Mouse (Mus musculus) MEL (cell line): ENCODE data around the gene Klc1. TPM values are rescaled to one million over a fixed set of nuclear protein-coding genes. Genes with fewer than 3 reads are reported as not detected.

Experiments used
- DNase-seq: peaks from one replicate; pipeline ENCODE4 v3.0.0; 2011; ENCODE audit warnings: low read depth, low spot score
- H3K27ac ChIP-seq: 2 replicates; pipeline ENCODE4 v1.5.1; 2012; ENCODE audit warnings: low read depth, mild to moderate bottlenecking, control low read depth, low read length, moderate library complexity; ENCODE audit not compliant: control insufficient read depth
- H3K27me3 ChIP-seq, 2 experiments: fragments of 150-350 bp in 1 of 2; sonication (generic) in 1 of 2; 2 replicates each; pipeline ENCODE4 v1.6.1; 2012; ENCODE audit warnings: low read length in 2 of 2, mild to moderate bottlenecking in 2 of 2, improper control_type of control experiment in 1 of 2, moderate library complexity in 1 of 2; ENCODE audit not compliant: insufficient read depth in 2 of 2, control insufficient read depth in 1 of 2
- H3K36me3 ChIP-seq, 2 experiments: 2 replicates each; pipeline ENCODE4 v1.6.1; 2012 to 2014; ENCODE audit warnings: low read length in 2 of 2, improper control_type of control experiment in 1 of 2, inconsistent platforms in 1 of 2, mild to moderate bottlenecking in 1 of 2; ENCODE audit not compliant: insufficient read depth in 2 of 2, control insufficient read depth in 1 of 2
- H3K4me1 ChIP-seq, 2 experiments: fragments of 150-350 bp in 1 of 2; sonication (generic) in 1 of 2; 2 replicates each; pipeline ENCODE4 v1.6.1; 2012; ENCODE audit warnings: low read length in 2 of 2, improper control_type of control experiment in 1 of 2, mild to moderate bottlenecking in 1 of 2; ENCODE audit not compliant: insufficient read depth in 2 of 2, control insufficient read depth in 1 of 2
- H3K4me3 ChIP-seq, 2 experiments: fragments of 150-350 bp in 1 of 2; sonication (generic) in 1 of 2; 2 replicates each; pipeline ENCODE4 v1.5.1; 2012; ENCODE audit warnings: low read depth in 2 of 2, low read length in 2 of 2, mild to moderate bottlenecking in 2 of 2, moderate library complexity in 2 of 2, control low read depth in 1 of 2, improper control_type of control experiment in 1 of 2; ENCODE audit not compliant: control insufficient read depth in 1 of 2, insufficient read depth in 1 of 2
- H3K79me2 ChIP-seq: 2 replicates; pipeline ENCODE4 v1.6.1; 2012; ENCODE audit warnings: mild to moderate bottlenecking, low read length, moderate library complexity; ENCODE audit not compliant: control insufficient read depth, poor library complexity, insufficient read depth
- H3K9ac ChIP-seq: 2 replicates; pipeline ENCODE4 v1.6.1; 2012; ENCODE audit warnings: low read depth, mild to moderate bottlenecking, control low read depth, low read length, moderate library complexity; ENCODE audit not compliant: control insufficient read depth, poor library complexity, severe bottlenecking
- H3K9me3 ChIP-seq: fragments of 150-350 bp; sonication (generic); replicated peaks from 2 replicates; pipeline ENCODE4 v1.6.1; 2012; ENCODE audit warnings: mild to moderate bottlenecking, low read length, improper control_type of control experiment, moderate library complexity; ENCODE audit not compliant: insufficient read depth
- BHLHE40 ChIP-seq: IDR thresholded peaks from 2 replicates; pipeline ENCODE4 v1.6.1; 2012; ENCODE audit warnings: low read depth, mild to moderate bottlenecking, inconsistent platforms, low read length, improper control_type of control experiment, borderline replicate concordance
- CHD1 ChIP-seq: IDR thresholded peaks from 2 replicates; pipeline ENCODE4 v1.6.1; 2012; ENCODE audit warnings: low read depth, mild to moderate bottlenecking, inconsistent platforms, low read length, improper control_type of control experiment
- CHD2 ChIP-seq: IDR thresholded peaks from 2 replicates; pipeline ENCODE4 v1.6.1; 2011; ENCODE audit warnings: low read length, improper control_type of control experiment
- CTCF ChIP-seq, 3 experiments: IDR thresholded peaks in 2 of 3; conservative IDR thresholded peaks in 1 of 3; 2 replicates each; pipeline ENCODE4 v1.5.1; 2011 to 2012; ENCODE audit warnings: low read length in 3 of 3, low read depth in 2 of 3, mild to moderate bottlenecking in 2 of 3, improper control_type of control experiment in 1 of 3, inconsistent platforms in 1 of 3, mixed read lengths in 1 of 3, moderate library complexity in 1 of 3; ENCODE audit not compliant: control insufficient read depth in 1 of 3, insufficient read depth in 1 of 3, poor library complexity in 1 of 3, severe bottlenecking in 1 of 3
- ELF1 ChIP-seq: IDR thresholded peaks from 2 replicates; pipeline ENCODE4 v1.6.1; 2014; ENCODE audit warnings: low read depth, mild to moderate bottlenecking, inconsistent platforms, low read length, improper control_type of control experiment, moderate library complexity
- EP300 ChIP-seq, 2 experiments: IDR thresholded peaks; 2 replicates each; pipeline ENCODE4 v1.6.1; 2011; ENCODE audit warnings: improper control_type of control experiment in 2 of 2, low read length in 2 of 2, low read depth in 1 of 2, mild to moderate bottlenecking in 1 of 2
- ETS1 ChIP-seq: IDR thresholded peaks from 2 replicates; pipeline ENCODE4 v1.6.1; 2012; ENCODE audit warnings: low read depth, mild to moderate bottlenecking, inconsistent platforms, low read length, improper control_type of control experiment, moderate library complexity
- GABPA ChIP-seq: IDR thresholded peaks from 2 replicates; pipeline ENCODE4 v1.6.1; 2012; ENCODE audit warnings: low read depth, mild to moderate bottlenecking, inconsistent platforms, low read length, improper control_type of control experiment, moderate library complexity
- GATA1 ChIP-seq: IDR thresholded peaks from 2 replicates; pipeline ENCODE4 v1.6.1; 2011; ENCODE audit warnings: low read depth, low read length, improper control_type of control experiment
- KAT2A ChIP-seq: conservative IDR thresholded peaks from 2 replicates; pipeline ENCODE4 v1.6.1; 2012; ENCODE audit warnings: low read depth, low read length, improper control_type of control experiment, inconsistent platforms
- MAFK ChIP-seq: IDR thresholded peaks from 2 replicates; pipeline ENCODE4 v1.6.1; 2011; ENCODE audit warnings: low read depth, mild to moderate bottlenecking, low read length, improper control_type of control experiment, borderline replicate concordance
- MAZ ChIP-seq: IDR thresholded peaks from 2 replicates; pipeline ENCODE4 v1.6.1; 2012; ENCODE audit warnings: low read depth, mild to moderate bottlenecking, inconsistent platforms, low read length, improper control_type of control experiment
- MEF2A ChIP-seq: IDR thresholded peaks from 2 replicates; pipeline ENCODE4 v1.6.1; 2014; ENCODE audit warnings: low read depth, mild to moderate bottlenecking, inconsistent platforms, low read length, improper control_type of control experiment; ENCODE audit not compliant: poor library complexity, insufficient replicate concordance, severe bottlenecking; ENCODE audit errors: extremely low read depth
- MXI1 ChIP-seq: IDR thresholded peaks from 2 replicates; pipeline ENCODE4 v1.6.1; 2011; ENCODE audit warnings: mild to moderate bottlenecking, low read depth, low read length, improper control_type of control experiment
- MYB ChIP-seq: IDR thresholded peaks from 2 replicates; pipeline ENCODE4 v1.6.1; 2011; ENCODE audit warnings: mild to moderate bottlenecking, low read depth, low read length, improper control_type of control experiment
- MYC ChIP-seq: IDR thresholded peaks from 2 replicates; pipeline ENCODE4 v1.6.1; 2011; ENCODE audit warnings: low read depth, mild to moderate bottlenecking, low read length, improper control_type of control experiment, moderate library complexity
- NELFE ChIP-seq: IDR thresholded peaks from 2 replicates; pipeline ENCODE4 v1.6.1; 2011; ENCODE audit warnings: low read depth, low read length, improper control_type of control experiment
- NRF1 ChIP-seq: IDR thresholded peaks from 2 replicates; pipeline ENCODE4 v1.6.1; 2014; ENCODE audit warnings: low read depth, mild to moderate bottlenecking, inconsistent platforms, low read length, improper control_type of control experiment, moderate library complexity; ENCODE audit not compliant: poor library complexity, insufficient read depth, severe bottlenecking
- POLR2A ChIP-seq, 2 experiments: IDR thresholded peaks; 2 replicates each; pipeline ENCODE4 v1.6.1; 2011 to 2012; ENCODE audit warnings: low read length in 2 of 2, mild to moderate bottlenecking in 2 of 2, control low read depth in 1 of 2, improper control_type of control experiment in 1 of 2, low read depth in 1 of 2, moderate library complexity in 1 of 2; ENCODE audit not compliant: control insufficient read depth in 1 of 2, insufficient read depth in 1 of 2, poor library complexity in 1 of 2
- POLR2AphosphoS2 ChIP-seq: IDR thresholded peaks from 2 replicates; pipeline ENCODE4 v1.6.1; 2011; ENCODE audit warnings: low read length, improper control_type of control experiment
- POLR2AphosphoS5 ChIP-seq: IDR thresholded peaks from 2 replicates; pipeline ENCODE4 v1.6.1; 2012; ENCODE audit warnings: low read depth, borderline replicate concordance, mild to moderate bottlenecking, inconsistent platforms, low read length, moderate library complexity, mixed read lengths
- RAD21 ChIP-seq: IDR thresholded peaks from 2 replicates; pipeline ENCODE4 v1.6.1; 2011; ENCODE audit warnings: mild to moderate bottlenecking, low read depth, low read length, improper control_type of control experiment
- SIN3A ChIP-seq: IDR thresholded peaks from 2 replicates; pipeline ENCODE4 v1.6.1; 2012; ENCODE audit warnings: low read length, improper control_type of control experiment, inconsistent platforms
- SMC3 ChIP-seq: IDR thresholded peaks from 2 replicates; pipeline ENCODE4 v1.6.1; 2011; ENCODE audit warnings: low read depth, low read length, improper control_type of control experiment
- TAL1 ChIP-seq: IDR thresholded peaks from 2 replicates; pipeline ENCODE4 v1.6.1; 2012; ENCODE audit warnings: mild to moderate bottlenecking, inconsistent platforms, low read length, moderate library complexity, mixed read lengths
- TBP ChIP-seq: IDR thresholded peaks from 2 replicates; pipeline ENCODE4 v1.8.0; 2011; ENCODE audit warnings: low read depth, low read length, improper control_type of control experiment
- TCF12 ChIP-seq: IDR thresholded peaks from 2 replicates; pipeline ENCODE4 v1.6.1; 2014; ENCODE audit warnings: low read depth, mild to moderate bottlenecking, inconsistent platforms, low read length, improper control_type of control experiment, moderate library complexity
- USF1 ChIP-seq: IDR thresholded peaks from 2 replicates; pipeline ENCODE4 v1.6.1; 2014; ENCODE audit warnings: low read depth, mild to moderate bottlenecking, inconsistent platforms, low read length, improper control_type of control experiment, moderate library complexity
- USF2 ChIP-seq, 2 experiments: IDR thresholded peaks; 2 replicates each; pipeline ENCODE4 v1.6.1; 2011 to 2012; ENCODE audit warnings: improper control_type of control experiment in 2 of 2, low read length in 2 of 2, borderline replicate concordance in 1 of 2, inconsistent platforms in 1 of 2, low read depth in 1 of 2, mild to moderate bottlenecking in 1 of 2; ENCODE audit not compliant: insufficient read depth in 1 of 2
- ZC3H11A ChIP-seq: IDR thresholded peaks from 2 replicates; pipeline ENCODE4 v1.6.1; 2012; ENCODE audit warnings: low read depth, mild to moderate bottlenecking, inconsistent platforms, low read length, improper control_type of control experiment
- ZKSCAN1 ChIP-seq: IDR thresholded peaks from 2 replicates; pipeline ENCODE4 v1.6.1; 2012; ENCODE audit warnings: low read depth, mild to moderate bottlenecking, inconsistent platforms, low read length, improper control_type of control experiment, moderate library complexity
- ZNF384 ChIP-seq: IDR thresholded peaks from 2 replicates; pipeline ENCODE4 v1.6.1; 2012; ENCODE audit warnings: low read depth, mild to moderate bottlenecking, inconsistent platforms, low read length, improper control_type of control experiment
- polyA plus RNA-seq, 2 experiments: library from polyadenylated mRNA; stranded (reverse) in 1 of 2; unstranded in 1 of 2; fragments of >175 nt in 1 of 2; fragments of >200 nt in 1 of 2; gene quantifications; 2 replicates each; pipeline versions ENCODE4 v1.2.1 to v1.2.4; 2012; ENCODE audit warnings: low replicate concordance in 2 of 2, low read depth in 1 of 2; ENCODE audit not compliant: insufficient read length in 2 of 2, insufficient read depth in 1 of 2, missing spikeins in 1 of 2
- total RNA-seq: library from RNA; depleted of rRNA; stranded (reverse); fragments of 300-350 nt; gene quantifications from 2 replicates; pipeline ENCODE4 v1.2.3, GENCODE M21; 2012

Gene Klc1
- total and polyA plus RNA-seq, 3 experiments = 30.7 to 60.4 TPM; not detected in 1

- TF ChIP-seq NELFE (no peak), POLR2A (IDR thresholded peaks at IDR 0.05; ENCODE audit: control insufficient read depth in 1 of 2, insufficient read depth in 1 of 2, low read depth in 1 of 2, low read length in 2 of 2, poor library complexity in 1 of 2) (no peak)
- TF ChIP-seq, all 39 proteins: peak for 0
Observed at GRCm38 (mm10) chr12:111842565-111843433, 84.2 kb downstream of the Klc1 start (continued).

GRCm38 (mm10) chr12:111843470-111843869 is 84.8 kb downstream of the Klc1 start:
- Histone ChIP-seq H3K9ac (0 out of 2 replicates have a peak overlapping the region, but pooled peaks have one; percentile 7), H3K4me3 (no peak overlapping the region), H3K9me3 (no peaks in the 10 kb centered on the region), H3K4me1 (peaks cover 9 to 18% of the 10 kb centered on the region in 2 experiments), H3K36me3 (peaks cover 0 to 10% of the 10 kb centered on the region in 2 experiments; a peak in 2 of 4 replicates), H3K27me3 (no peaks in the 10 kb centered on the region), H3K27ac (peak overlapping the region; percentile 3; the same call in 1 of the 2 replicates), H3K79me2 (no peaks in the 10 kb centered on the region)
- peak; percentile 73 for DNase-seq
- TF ChIP-seq MYC (peak; percentile 9; the same call in 1 of the 2 replicates), ETS1 (peak; percentile 87), KAT2A (no peak), POLR2AphosphoS2 (no peak), TAL1 (no peak), ELF1 (no peak; the same call in 1 of the 2 replicates), POLR2A (IDR thresholded peaks at IDR 0.05; ENCODE audit: control insufficient read depth in 1 of 2, insufficient read depth in 1 of 2, low read depth in 1 of 2, low read length in 2 of 2, poor library complexity in 1 of 2) (no peak), SIN3A (peak; percentile 45; the same call in 1 of the 2 replicates), GATA1 (peak; percentile 89), RAD21 (no peak), CHD2 (no peak), BHLHE40 (no peak), ZC3H11A (no peak; the same call in 1 of the 2 replicates), USF2 (IDR thresholded peaks at IDR 0.05; ENCODE audit: borderline replicate concordance in 1 of 2, insufficient read depth in 1 of 2, low read depth in 1 of 2, low read length in 2 of 2) (no peak), POLR2AphosphoS5 (no peak), NRF1 (no peak), EP300 (IDR thresholded peaks at IDR 0.05; ENCODE audit: low read depth in 1 of 2, low read length in 2 of 2) (peak in 1 of 2 experiments; percentile 62; a peak in 1 of 4 replicates), USF1 (no peak), CHD1 (no peak), MYB (no peak), TBP (no peak), NELFE (no peak), CTCF (IDR thresholded peaks at IDR 0.05 in 2 of 3, conservative IDR thresholded peaks at IDR 0.05 in 1 of 3; ENCODE audit: control insufficient read depth in 1 of 3, insufficient read depth in 1 of 3, low read depth in 2 of 3, low read length in 3 of 3, poor library complexity in 1 of 3, severe bottlenecking in 1 of 3) (no peak), MEF2A (no peak), ZNF384 (no peak), ZKSCAN1 (no peak), GABPA (no peak), TCF12 (no peak), SMC3 (peak; percentile 32; the same call in 1 of the 2 replicates), MAZ (no peak), MAFK (peak; percentile 97), MXI1 (no peak)
